Mouse (Mus musculus): ENCODE measurements at regions not wholly inside any gene's neighbourhood (a gene's known extent, or its start where the extent isn't known, plus 50 kb on each side); places are given as distances from the start of the nearest gene placed in this dataset.

DNA sequence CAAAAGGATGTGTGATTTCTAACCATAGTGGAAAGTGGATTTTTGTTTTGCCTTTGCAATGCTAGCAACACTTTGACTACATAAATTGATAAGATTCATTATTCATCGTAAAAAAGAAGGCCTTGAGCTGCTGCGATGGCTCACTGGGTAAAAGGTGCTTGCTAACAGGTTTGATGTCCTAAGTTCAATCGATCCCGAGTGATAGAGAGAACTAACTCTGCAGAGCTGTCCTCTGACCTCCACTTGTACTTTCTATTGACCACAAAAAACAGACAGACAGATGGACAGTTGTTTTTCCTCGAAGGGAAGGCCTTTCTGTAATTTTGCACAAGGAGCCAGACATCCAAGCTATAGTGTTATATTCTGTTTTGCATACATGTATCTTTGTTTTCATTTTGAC lies 63.7 kb upstream of the Picalm start:
- TF ChIP-seq FLI1 (IDR thresholded peaks at IDR 0.05; ENCODE audit: low read length) (no peak), GATA1 (IDR thresholded peaks at IDR 0.05; ENCODE audit: borderline replicate concordance, low read length) (no peak)
